Mouse (Mus musculus): ENCODE measurements at regions not wholly inside any gene's neighbourhood (a gene's known extent, or its start where the extent isn't known, plus 50 kb on each side); places are given as distances from the start of the nearest gene placed in this dataset.

DNA sequence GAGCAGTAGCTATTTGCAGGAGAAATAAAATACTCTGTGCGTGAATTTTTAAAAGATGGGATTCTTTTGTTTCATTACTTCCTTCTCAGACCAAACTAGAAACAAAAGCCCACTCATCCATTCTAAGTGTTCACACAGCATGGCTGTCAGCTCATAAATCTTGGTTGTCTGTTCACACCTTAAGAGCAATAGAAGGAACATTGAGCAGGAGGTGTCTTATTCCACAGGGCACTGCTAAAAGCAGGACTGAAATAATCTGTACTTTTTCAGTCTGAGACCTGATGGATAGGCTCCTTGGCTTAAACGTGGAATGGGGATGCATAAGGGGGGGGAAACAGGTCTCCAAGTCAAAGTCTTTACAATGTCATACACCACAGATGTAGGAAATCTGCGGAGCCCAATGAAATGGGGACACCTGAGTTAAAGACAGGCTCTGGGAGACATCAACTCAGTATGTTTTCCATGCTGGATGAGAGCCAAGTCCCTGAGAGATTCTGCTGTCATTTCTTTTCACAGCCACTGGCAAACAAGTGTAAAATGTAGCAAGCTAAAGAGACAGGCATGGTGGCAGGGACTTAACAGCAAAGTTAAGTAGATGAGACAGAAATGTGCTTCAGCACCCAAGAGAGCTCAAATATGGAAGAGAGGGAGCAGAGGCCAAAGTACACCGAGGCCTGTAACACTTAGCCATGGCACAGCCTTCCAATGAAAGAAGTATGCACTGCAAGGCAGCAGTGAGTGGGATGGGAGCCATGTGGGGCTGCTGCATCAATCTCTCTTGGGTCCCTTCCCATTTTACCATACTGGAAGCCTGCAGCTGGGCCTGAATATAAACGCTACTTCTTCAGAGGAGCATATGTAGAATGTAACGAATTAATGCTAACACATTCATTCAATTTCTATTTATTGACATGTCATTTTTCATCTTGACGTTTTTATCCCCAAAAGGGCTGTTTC is 2492.0 kb upstream of the Gm7489 start:
- no peak for DNase-seq (ENCODE audit: low spot score)

DNA sequence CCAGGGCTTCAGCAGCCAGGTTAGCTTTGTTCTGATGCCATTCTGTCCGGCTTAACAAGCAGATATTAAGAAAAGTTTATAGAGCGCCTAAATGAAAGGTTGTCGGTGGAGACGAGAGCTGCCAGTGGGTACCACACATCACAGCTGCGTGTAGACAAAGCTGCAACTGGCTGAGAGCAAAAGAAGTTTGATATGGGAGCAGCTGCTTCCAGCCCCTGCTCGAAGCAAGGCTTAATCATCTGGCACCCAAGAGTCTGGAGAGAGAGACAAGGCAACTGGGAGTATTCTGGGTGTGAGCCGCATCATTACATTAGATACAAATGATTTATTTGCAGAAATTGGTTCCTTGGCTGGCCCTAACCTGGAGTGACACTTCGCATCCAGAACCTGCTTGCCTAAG is 2488.7 kb upstream of the Gm7489 start:
- DNase-seq (ENCODE audit: low spot score): no peak

GRCm38 (mm10) chr15:51403581-51403980 is 2481.1 kb upstream of the Gm7489 start:
- no peak for DNase-seq (ENCODE audit: low spot score)

GRCm38 (mm10) chr15:51409791-51410308 is 2474.9 kb upstream of the Gm7489 start:
- DNase-seq (ENCODE audit: low spot score): no peak

DNA sequence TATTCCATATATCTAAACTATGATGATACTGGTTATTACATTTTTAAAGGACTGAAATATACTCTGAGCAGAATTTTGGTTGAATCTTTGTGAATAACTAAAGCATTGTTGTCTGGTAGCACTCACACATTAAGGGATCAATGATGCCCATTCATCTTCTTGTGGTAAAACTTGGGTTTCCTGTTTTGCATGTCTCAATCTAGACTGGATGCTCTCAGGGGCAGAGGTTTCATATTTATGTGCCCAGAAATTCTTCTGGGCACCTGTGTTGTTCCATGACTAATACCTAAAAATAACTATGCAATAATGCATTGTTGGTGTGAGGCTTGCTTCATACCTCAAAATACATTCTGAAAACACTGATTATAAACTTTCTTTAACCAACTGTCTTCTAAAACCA is 2472.7 kb upstream of the Gm7489 start:
- DNase-seq (ENCODE audit: low spot score): no peak

DNA sequence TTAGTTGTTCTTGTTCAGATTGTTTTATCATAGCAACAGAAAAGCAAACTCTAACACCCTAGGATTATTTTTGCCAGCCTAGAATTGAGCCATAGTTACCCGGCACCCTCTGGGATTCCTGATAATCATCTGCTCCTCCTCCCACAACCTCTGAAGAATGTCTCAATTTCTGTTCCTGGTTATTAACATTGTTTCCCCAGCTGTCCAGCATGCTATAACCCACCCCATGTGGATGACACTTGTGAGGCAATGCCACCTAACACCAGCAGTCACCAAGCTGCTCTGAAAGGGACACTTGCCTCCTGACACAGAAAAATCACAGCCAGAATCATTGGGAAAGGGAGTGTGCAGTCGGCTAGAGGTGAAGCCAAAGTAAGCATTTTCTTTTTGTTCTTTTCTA is 2442.1 kb upstream of the Gm7489 start:
- no peak for DNase-seq (ENCODE audit: low spot score)

DNA sequence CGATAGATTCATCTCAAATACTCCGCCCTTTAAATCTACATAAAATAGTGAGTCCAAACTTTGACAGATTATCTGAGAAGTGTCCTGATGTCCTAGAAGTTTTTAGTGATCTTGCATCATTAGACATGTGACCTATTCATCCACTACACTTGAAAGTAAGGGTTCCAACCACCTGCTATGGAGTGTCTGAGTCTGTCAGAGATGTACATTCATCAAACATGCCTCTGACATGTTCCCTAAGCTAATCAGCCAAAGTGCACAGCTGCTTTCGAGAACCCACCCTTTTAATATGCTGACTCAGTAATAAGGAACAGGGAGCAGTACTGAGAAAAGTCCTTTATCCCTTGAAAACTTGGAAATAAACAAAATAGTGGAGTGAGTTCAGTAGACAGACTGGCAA is 2414.8 kb upstream of the Gm7489 start:
- no peak for DNase-seq (ENCODE audit: low spot score)

GRCm38 (mm10) chr15:51471143-51471542 is 2413.6 kb upstream of the Gm7489 start:
- DNase-seq (ENCODE audit: low spot score): no peak

GRCm38 (mm10) chr15:51472049-51472448 is 2412.7 kb upstream of the Gm7489 start:
- no peak for DNase-seq (ENCODE audit: low spot score)

DNA sequence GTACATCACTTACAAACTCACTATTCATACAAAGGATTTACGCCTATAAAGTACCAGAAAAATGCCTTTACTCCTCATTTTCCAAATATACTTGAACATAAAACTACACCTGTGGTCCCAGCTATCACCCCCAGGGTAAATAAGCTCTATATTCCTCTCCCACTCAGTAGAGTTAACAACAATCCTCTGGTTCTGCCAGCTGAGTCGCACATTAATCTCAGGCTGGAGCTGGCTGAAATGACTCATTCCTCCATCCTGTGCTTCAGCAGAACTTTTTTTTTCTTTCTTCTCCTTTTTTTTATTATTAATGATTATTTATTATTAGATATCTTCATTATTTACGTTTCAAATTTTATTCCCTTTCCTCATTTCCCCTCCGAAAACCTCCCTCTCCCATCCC is 2402.8 kb upstream of the Gm7489 start:
- no peak for DNase-seq (ENCODE audit: low spot score)

DNA sequence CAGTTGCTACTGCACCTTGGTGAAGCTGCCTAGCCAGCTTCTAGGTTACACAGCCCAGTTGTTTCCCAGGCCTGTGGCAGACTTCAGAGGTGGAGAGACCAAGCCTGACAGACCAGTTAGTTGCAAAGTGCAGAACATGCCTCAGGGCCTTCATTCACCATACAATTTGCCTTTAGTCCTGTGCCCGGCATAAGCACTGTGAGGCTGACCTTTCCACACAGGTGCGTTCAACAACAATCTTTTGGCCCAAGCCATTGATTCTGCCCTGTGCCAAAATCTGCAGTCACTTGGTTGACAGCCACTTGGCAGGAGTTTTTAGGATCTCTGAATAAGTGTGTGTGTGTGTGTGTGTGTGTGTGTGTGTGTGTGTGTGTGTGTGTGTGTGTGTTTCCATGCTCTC is 2400.5 kb upstream of the Gm7489 start:
- no peak for DNase-seq (ENCODE audit: low spot score)

- DNase-seq (ENCODE audit: low spot score): no peak
Observed at GRCm38 (mm10) chr15:51485554-51485953, 2399.2 kb upstream of the Gm7489 start.

DNA sequence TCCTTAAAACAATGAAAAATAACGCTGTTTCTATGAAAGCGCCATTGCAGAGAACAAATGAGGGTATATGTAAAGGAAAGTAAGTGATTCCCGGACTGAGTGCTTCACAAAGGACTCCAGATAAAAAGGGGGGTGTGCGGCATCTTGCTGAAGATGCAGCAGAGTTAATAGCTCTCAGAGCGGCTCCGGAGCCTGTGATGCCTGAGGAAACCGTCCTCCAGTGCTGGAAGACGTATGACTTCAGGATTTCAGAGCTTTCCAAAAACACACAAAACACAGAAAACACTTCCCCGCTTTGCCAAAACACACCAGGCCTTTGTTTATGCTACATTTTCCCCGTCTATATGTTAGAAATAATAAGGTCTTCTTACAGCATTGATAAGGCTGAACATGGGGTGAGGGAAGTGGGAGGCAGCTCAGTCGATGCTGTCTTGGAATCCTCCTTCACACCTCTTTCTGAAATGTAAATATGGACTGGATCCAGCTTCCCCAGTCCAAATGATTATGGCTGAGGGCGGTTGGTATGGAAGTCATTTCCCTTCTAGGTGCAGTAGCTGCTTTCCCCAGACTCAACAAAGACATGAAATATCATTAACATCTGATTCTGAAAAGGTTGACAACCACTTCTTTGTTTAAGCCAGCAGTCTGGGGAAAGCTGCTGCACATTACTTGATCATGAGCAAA is 2382.5 kb upstream of the Gm7489 start:
- DNase-seq (ENCODE audit: low spot score): no peak

DNA sequence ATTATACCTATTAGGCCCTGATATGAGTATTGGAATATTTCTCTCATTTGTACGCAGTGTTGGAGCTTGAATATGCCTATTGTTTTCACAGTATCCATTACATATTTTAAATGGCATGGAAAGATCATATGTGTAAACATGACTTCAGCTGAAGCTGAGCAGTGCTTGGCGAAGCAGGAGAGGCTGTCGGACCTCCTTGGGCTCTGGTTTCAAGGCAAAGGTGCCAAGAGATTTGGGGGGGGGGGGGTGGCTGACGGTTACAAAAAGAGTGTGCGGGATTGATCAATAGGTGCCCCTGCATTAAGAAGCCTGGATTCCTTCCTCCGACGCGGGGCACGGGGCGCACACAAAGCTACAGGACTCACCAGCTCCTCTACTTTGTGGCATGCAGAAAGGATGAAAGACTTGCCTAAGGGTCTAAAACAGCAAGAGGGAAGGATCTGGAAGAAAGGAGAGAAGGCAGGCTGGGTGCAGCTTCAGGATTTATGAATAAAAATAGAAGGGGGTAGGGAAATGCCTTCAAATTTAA is 2381.9 kb upstream of the Gm7489 start:
- DNase-seq (ENCODE audit: low spot score): no peak

- no peak for DNase-seq (ENCODE audit: low spot score)
Observed at GRCm38 (mm10) chr15:51503341-51503740, 2381.4 kb upstream of the Gm7489 start.

DNA sequence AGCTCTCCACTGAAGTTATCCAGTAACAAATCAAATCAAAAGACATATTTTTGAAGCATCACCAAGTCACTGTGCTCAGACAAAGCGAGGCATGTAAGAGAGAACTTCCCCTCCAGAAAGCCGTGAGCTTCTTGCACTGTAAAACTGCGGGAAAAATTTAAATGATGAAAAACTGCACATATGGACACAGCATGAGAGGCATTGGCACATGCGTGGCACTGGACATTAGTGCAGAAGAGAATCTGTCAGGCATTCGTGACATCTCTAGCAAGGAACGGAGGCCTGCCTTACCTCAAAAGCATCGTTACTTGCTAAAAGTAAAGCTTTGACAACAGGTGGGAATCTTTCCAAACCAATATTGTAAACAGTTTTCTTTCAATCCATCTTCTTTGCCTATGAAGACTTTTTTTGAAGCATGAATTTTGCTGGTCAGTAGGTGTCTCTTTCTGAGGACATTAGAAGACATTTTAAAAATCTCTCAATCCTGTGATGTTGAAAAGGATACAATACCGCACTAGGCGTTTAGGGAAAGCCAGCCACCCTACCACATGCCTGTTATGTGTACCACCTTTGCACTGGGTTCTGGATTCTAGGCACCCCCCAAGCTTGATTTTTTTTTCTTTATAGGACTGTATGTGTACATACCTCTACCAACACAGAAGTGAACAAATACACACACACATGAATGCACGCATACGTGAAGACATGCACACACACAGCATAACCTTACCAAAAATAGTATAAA is 2380.5 kb upstream of the Gm7489 start:
- no peak for DNase-seq (ENCODE audit: low spot score)

DNA sequence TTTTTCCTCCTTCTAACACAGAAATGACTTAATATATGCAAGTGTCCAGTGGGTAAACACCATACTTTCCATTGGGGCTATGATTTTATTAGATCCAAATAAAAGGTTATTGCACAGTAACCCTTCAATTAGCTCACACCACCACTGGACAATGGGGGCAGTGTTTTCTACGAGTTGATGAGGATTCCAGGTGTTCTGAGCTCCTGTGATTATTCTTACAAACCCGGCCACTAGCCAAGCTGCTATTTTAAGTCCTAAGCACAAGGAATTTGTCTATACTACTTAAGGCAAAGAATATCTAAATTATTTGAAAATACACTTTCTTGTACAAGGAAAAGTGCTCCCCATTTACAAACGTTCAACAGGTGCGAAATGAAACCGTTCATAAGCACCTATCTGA is 2379.9 kb upstream of the Gm7489 start:
- DNase-seq (ENCODE audit: low spot score): no peak

DNA sequence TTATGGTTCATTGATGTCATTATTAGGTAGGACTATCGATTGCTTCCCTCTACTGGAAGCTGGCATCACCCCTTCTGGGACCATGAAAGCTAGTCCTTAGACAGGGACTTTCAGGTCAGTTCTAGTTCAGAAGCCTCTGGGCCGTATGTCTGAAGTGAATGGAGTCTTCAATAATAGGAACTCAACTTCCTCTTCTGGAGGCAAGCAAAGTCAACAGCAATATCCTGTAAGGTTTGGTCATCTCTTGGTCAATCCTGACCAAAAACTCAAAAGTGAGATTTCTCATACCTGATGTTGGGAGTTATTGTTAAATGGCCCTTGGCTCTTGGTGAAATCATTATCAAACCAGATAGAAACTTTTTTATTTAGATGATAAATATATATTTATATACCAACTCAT is 2377.6 kb upstream of the Gm7489 start:
- no peak for DNase-seq (ENCODE audit: low spot score)

GRCm38 (mm10) chr15:51511319-51511718 is 2373.4 kb upstream of the Gm7489 start:
- no peak for DNase-seq (ENCODE audit: low spot score)

GRCm38 (mm10) chr15:51536317-51536716 is 2348.4 kb upstream of the Gm7489 start:
- no peak for DNase-seq (ENCODE audit: low spot score)

DNA sequence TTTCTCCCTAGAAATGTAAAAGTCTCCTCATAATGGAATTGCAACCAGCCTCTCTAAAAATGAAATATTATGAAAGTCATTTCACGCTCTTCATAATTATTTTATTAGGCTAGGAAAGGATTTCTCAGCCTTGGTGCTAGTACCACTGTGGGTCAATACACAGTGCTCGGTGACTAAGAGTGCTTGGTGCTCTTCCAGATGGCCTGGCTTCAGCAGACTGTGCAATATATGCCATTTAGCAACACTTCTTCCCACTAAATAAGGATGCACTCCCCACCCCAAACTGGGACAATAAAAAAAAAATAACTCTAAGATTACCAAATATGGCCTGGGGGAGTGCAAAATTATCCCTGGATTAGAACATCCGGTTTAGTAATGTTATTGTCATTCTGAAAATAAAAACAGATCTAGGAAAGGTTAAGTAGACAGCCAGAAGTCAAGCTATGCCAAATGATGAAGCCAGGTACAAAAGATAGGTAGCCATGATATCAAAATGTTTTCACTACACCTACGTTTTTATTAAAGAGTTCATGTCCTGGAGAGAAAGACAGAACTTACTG is 2333.4 kb upstream of the Gm7489 start:
- DNase-seq (ENCODE audit: low spot score): no peak

GRCm38 (mm10) chr15:51558215-51558614 is 2326.5 kb upstream of the Gm7489 start:
- no peak for DNase-seq (ENCODE audit: low spot score)

Data from c-Kit-positive CD71-positive TER-119-positive erythroid progenitor cells, embryonic 14.5 days (primary cell).